Mouse (Mus musculus) erythroblast, embryonic 14.5 days (primary cell): ENCODE measurements around the gene Capsl.

Source experiments
- GATA1 ChIP-seq: IDR thresholded peaks from 2 replicates; pipeline ENCODE4 v1.6.1; 2012; ENCODE audit warnings: low read length, inconsistent platforms, mixed read lengths
- TAL1 ChIP-seq: IDR thresholded peaks from 3 replicates; pipeline ENCODE4 v1.6.1; 2012; ENCODE audit warnings: low read length, inconsistent platforms, mixed read lengths

DNA sequence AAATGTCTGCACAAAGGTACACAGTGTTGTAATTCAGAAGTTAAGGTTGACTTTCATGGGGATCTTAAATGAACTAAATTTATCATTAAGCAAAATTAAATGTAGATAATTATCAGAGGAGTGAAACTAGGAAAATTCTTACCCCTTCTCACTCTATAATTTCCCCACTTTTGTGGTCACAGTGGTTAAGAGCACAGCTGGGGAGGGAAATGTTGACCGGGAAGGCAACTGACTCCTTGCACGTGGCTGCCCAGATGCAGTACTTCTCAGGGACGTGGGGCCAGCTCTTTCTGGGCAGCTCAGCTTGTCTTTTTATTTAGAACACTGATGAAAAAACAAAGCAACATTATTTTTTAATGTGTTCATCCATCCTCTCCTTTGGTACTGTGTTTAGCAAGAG, 56.2 kb downstream of the Capsl start:
- TF ChIP-seq TAL1 (no peak), GATA1 (no peak)
